Mouse (Mus musculus) embryonic fibroblast, embryonic 13.5 days (primary cell): ENCODE results near the gene Tspan11.

ENCODE experiments used
- CTCF ChIP-seq: IDR thresholded peaks from 2 replicates; pipeline ENCODE4 v1.5.1; 2011; ENCODE audit warnings: mild to moderate bottlenecking, control low read depth, low read length, moderate library complexity, borderline replicate concordance; ENCODE audit not compliant: insufficient read depth
- POLR2A ChIP-seq: IDR thresholded peaks from 2 replicates; pipeline ENCODE4 v1.6.1; 2011; ENCODE audit warnings: low read depth, mild to moderate bottlenecking, control low read depth, low read length, moderate library complexity

- no peak for TF ChIP-seq POLR2A
- no peak for TF ChIP-seq CTCF
Observed at GRCm38 (mm10) chr6:127896425-127896824, 9.0 kb downstream of the Tspan11 start.
